Mouse (Mus musculus) megakaryocyte, adult 5-6 weeks (primary cell): Measurements from ENCODE around the gene Ccar1. TPM values are rescaled to one million over a fixed set of nuclear protein-coding genes. Genes with fewer than 3 reads are reported as not detected.
"Not testable (repeated sequence)": the region's sequence is repeated elsewhere in the genome, so short reads cannot be mapped to it uniquely, and the experiment has no call there.

Experiments used
- ATAC-seq: 2 replicates; pipeline ENCODE4 v1.8.0; 2016; ENCODE audit warnings: mild to moderate bottlenecking, inconsistent platforms; ENCODE audit not compliant: poor library complexity, severe bottlenecking
- total RNA-seq, 2 experiments: library from RNA; stranded (forward) in 1 of 2; stranded (reverse) in 1 of 2; fragments of 153-499, 151-499 nt in 1 of 2; fragments of 221-1000, 200-1000 nt in 1 of 2; gene quantifications; 2 replicates each; pipeline versions ENCODE4 v1.2.3 to v1.2.4; 2015 to 2017

Gene Ccar1
- total RNA-seq, 2 experiments from 2014 or later, result 82.6 to 86.7 TPM

GRCm38 (mm10) chr10:62725771-62726687, 66.1 kb downstream of the Ccar1 start, which contains the start of gene Stox1:
TSS of gene Stox1 (minus strand) at chr10:62726128.
- peak; percentile 49 for ATAC-seq

- ATAC-seq, result no peak
These were observed 67.2 kb downstream of the Ccar1 start for GRCm38 (mm10) chr10:62724936-62725335.

- ATAC-seq, result no peak
These were observed 69.4 kb downstream of the Ccar1 start for GRCm38 (mm10) chr10:62722701-62723100.

GRCm38 (mm10) chr10:62720574-62720973, 71.5 kb downstream of the Ccar1 start:
- ATAC-seq, result not testable (repeated sequence)

- ATAC-seq, result no peak
These were observed 78.6 kb downstream of the Ccar1 start for GRCm38 (mm10) chr10:62713457-62713856.

- ATAC-seq, result no peak
These were observed 88.5 kb downstream of the Ccar1 start for GRCm38 (mm10) chr10:62703579-62703978.

GRCm38 (mm10) chr10:62702436-62702835, 89.7 kb downstream of the Ccar1 start:
- ATAC-seq, result no peak

Other genes with a start within 250 kb of the Ccar1 start
- gene Kif1bp, start 213.8 kb downstream of the Ccar1 start, total RNA-seq (2015), result 23.3 and 23.6 TPM in 2 replicates
- gene Kif1bp, start 213.8 kb downstream of the Ccar1 start, total RNA-seq (2017), result 18.1 and 19.9 TPM in 2 replicates
- gene Ddx21, start 190.0 kb downstream of the Ccar1 start, total RNA-seq (2015), result 36.2 and 38.4 TPM in 2 replicates
- 59.8 and 61.7 TPM in 2 replicates for gene Ddx21, start 190.0 kb downstream of the Ccar1 start, total RNA-seq (2017)
- gene Ddx50, start 141.1 kb downstream of the Ccar1 start, total RNA-seq (2015), result 62.9 and 70.3 TPM in 2 replicates
- gene Ddx50, start 141.1 kb downstream of the Ccar1 start, total RNA-seq (2017), result 54.4 and 58.3 TPM in 2 replicates
- 0.69 TPM in 1 of 2 replicates, not detected in the other for gene Stox1, start 66.2 kb downstream of the Ccar1 start, total RNA-seq (2015)
- gene Stox1, start 66.2 kb downstream of the Ccar1 start, total RNA-seq (2017), result not detected in 2 replicates
- 5.0 and 6.1 TPM in 2 replicates for gene Tet1, start 116.7 kb upstream of the Ccar1 start, total RNA-seq (2015)
- 0.95 and 1.7 TPM in 2 replicates for gene Tet1, start 116.7 kb upstream of the Ccar1 start, total RNA-seq (2017)
- gene Slc25a16, start 128.3 kb upstream of the Ccar1 start, total RNA-seq (2015), result 21.9 and 23.4 TPM in 2 replicates
- gene Slc25a16, start 128.3 kb upstream of the Ccar1 start, total RNA-seq (2017), result 20.9 and 21.0 TPM in 2 replicates
- 108 and 109 TPM in 2 replicates for gene Dna2, start 154.7 kb upstream of the Ccar1 start, total RNA-seq (2015)
- gene Dna2, start 154.7 kb upstream of the Ccar1 start, total RNA-seq (2017), result 113 and 121 TPM in 2 replicates
- gene Rufy2, start 187.9 kb upstream of the Ccar1 start, total RNA-seq (2015), result 6.6 and 7.0 TPM in 2 replicates
- gene Rufy2, start 187.9 kb upstream of the Ccar1 start, total RNA-seq (2017), result 4.8 and 5.5 TPM in 2 replicates
- 23.4 and 28.8 TPM in 2 replicates for gene Hnrnph3, start 231.9 kb upstream of the Ccar1 start, total RNA-seq (2015)
- 31.2 and 34.4 TPM in 2 replicates for gene Hnrnph3, start 231.9 kb upstream of the Ccar1 start, total RNA-seq (2017)
- not detected in 2 replicates for gene Pbld2, start 232.0 kb upstream of the Ccar1 start, total RNA-seq (2015)
- not detected in 2 replicates for gene Pbld2, start 232.0 kb upstream of the Ccar1 start, total RNA-seq (2017)